Mouse (Mus musculus) CH12.LX (cell line): ENCODE results near the gene Sept9. TPM values are rescaled to one million over a fixed set of nuclear protein-coding genes. Genes with fewer than 3 reads are reported as not detected.

Experiments used
- DNase-seq: peaks from one replicate; pipeline ENCODE4 v3.0.0-alpha.2; 2013; ENCODE audit errors: extremely low read depth
- H3K27ac ChIP-seq: 2 replicates; pipeline ENCODE4 v1.5.1; 2012; ENCODE audit warnings: low read depth, mild to moderate bottlenecking, control low read depth, moderate library complexity; ENCODE audit not compliant: insufficient read depth
- H3K27me3 ChIP-seq: replicated peaks from 2 replicates; pipeline ENCODE3; 2012; ENCODE audit warnings: inconsistent platforms
- H3K36me3 ChIP-seq, 2 experiments: replicated peaks in 1 of 2; 2 replicates each; pipeline versions ENCODE3 to v1.6.1; 2012; ENCODE audit warnings: inconsistent platforms in 1 of 2, low read length in 1 of 2, mild to moderate bottlenecking in 1 of 2, mixed read lengths in 1 of 2, moderate library complexity in 1 of 2; ENCODE audit not compliant: control insufficient read depth in 1 of 2, insufficient read depth in 1 of 2
- H3K4me1 ChIP-seq, 2 experiments: 2 replicates each; pipeline ENCODE4 v1.6.1; 2012; ENCODE audit warnings: inconsistent platforms in 1 of 2, moderate library complexity in 1 of 2; ENCODE audit not compliant: insufficient read depth in 2 of 2, control insufficient read depth in 1 of 2
- H3K4me2 ChIP-seq: 2 replicates; pipeline ENCODE4 v1.6.1; 2012; ENCODE audit warnings: low read depth, mild to moderate bottlenecking, control low read depth; ENCODE audit not compliant: poor library complexity, insufficient read depth, severe bottlenecking
- H3K4me3 ChIP-seq, 3 experiments: fragments of 150-350 bp in 1 of 3; sonication (generic) in 1 of 3; replicated peaks in 1 of 3; 2 replicates each; pipeline versions ENCODE3 to v1.5.1; 2011 to 2012; ENCODE audit warnings: low read depth in 2 of 3, low read length in 2 of 3, mild to moderate bottlenecking in 2 of 3, moderate library complexity in 2 of 3, control low read depth in 1 of 3, improper control_type of control experiment in 1 of 3, inconsistent platforms in 1 of 3, mixed read lengths in 1 of 3; ENCODE audit not compliant: poor library complexity in 1 of 3
- H3K79me2 ChIP-seq: replicated peaks from 2 replicates; pipeline ENCODE4 v1.6.1; 2012; ENCODE audit warnings: mild to moderate bottlenecking, moderate library complexity; ENCODE audit not compliant: control insufficient read depth, poor library complexity, insufficient read depth, severe bottlenecking; ENCODE audit errors: extremely low read depth
- H3K9ac ChIP-seq: 2 replicates; pipeline ENCODE4 v1.6.1; 2012; ENCODE audit warnings: low read depth, mild to moderate bottlenecking, control low read depth, moderate library complexity; ENCODE audit not compliant: insufficient read depth
- H3K9me3 ChIP-seq: replicated peaks from 2 replicates; pipeline ENCODE3; 2012; ENCODE audit warnings: low read length, inconsistent platforms, mixed read lengths
- BHLHE40 ChIP-seq: IDR thresholded peaks from 2 replicates; pipeline ENCODE4 v1.6.1; 2011; ENCODE audit warnings: mild to moderate bottlenecking, low read depth, low read length, improper control_type of control experiment
- CHD1 ChIP-seq: IDR thresholded peaks from 2 replicates; pipeline ENCODE4 v1.6.1; 2012; ENCODE audit warnings: low read depth, low read length, improper control_type of control experiment, inconsistent platforms
- CHD2 ChIP-seq: IDR thresholded peaks from 2 replicates; pipeline ENCODE4 v1.6.1; 2011; ENCODE audit warnings: low read length, improper control_type of control experiment
- CTCF ChIP-seq, 2 experiments: IDR thresholded peaks in 1 of 2; conservative IDR thresholded peaks in 1 of 2; 2 replicates each; pipeline ENCODE4 v1.5.1; 2011 to 2012; ENCODE audit warnings: low read depth in 2 of 2, low read length in 2 of 2, improper control_type of control experiment in 1 of 2, inconsistent platforms in 1 of 2, mild to moderate bottlenecking in 1 of 2, moderate library complexity in 1 of 2
- E2F4 ChIP-seq: IDR thresholded peaks from 2 replicates; pipeline ENCODE4 v1.6.1; 2011; ENCODE audit warnings: low read depth, low read length, improper control_type of control experiment; ENCODE audit not compliant: insufficient replicate concordance
- EP300 ChIP-seq: IDR thresholded peaks from 2 replicates; pipeline ENCODE4 v1.6.1; 2011; ENCODE audit warnings: low read length, improper control_type of control experiment
- ETS1 ChIP-seq: conservative IDR thresholded peaks from 2 replicates; pipeline ENCODE4 v1.6.1; 2012; ENCODE audit warnings: low read depth, mild to moderate bottlenecking, inconsistent platforms, low read length, improper control_type of control experiment, moderate library complexity
- GABPA ChIP-seq: IDR thresholded peaks from 2 replicates; pipeline ENCODE4 v1.6.1; 2012; ENCODE audit warnings: low read depth, low read length, improper control_type of control experiment, inconsistent platforms; ENCODE audit not compliant: insufficient replicate concordance
- IRF4 ChIP-seq: IDR thresholded peaks from 2 replicates; pipeline ENCODE4 v1.6.1; 2014; ENCODE audit warnings: low read depth, mild to moderate bottlenecking, inconsistent platforms, low read length, improper control_type of control experiment
- JUN ChIP-seq: IDR thresholded peaks from 2 replicates; pipeline ENCODE4 v1.6.1; 2011; ENCODE audit warnings: low read depth, mild to moderate bottlenecking, low read length, improper control_type of control experiment, moderate library complexity; ENCODE audit not compliant: insufficient read depth
- KAT2A ChIP-seq: IDR thresholded peaks from 2 replicates; pipeline ENCODE4 v1.6.1; 2012; ENCODE audit warnings: low read length, improper control_type of control experiment, inconsistent platforms; ENCODE audit not compliant: insufficient replicate concordance
- MAFK ChIP-seq: IDR thresholded peaks from 2 replicates; pipeline ENCODE4 v1.6.1; 2011; ENCODE audit warnings: low read length, improper control_type of control experiment; ENCODE audit not compliant: insufficient replicate concordance
- MAX ChIP-seq: IDR thresholded peaks from 2 replicates; pipeline ENCODE4 v1.6.1; 2011; ENCODE audit warnings: low read length, improper control_type of control experiment
- MAZ ChIP-seq: IDR thresholded peaks from 2 replicates; pipeline ENCODE4 v1.6.1; 2012; ENCODE audit warnings: low read depth, mild to moderate bottlenecking, inconsistent platforms, low read length, improper control_type of control experiment, moderate library complexity
- MEF2A ChIP-seq: IDR thresholded peaks from 2 replicates; pipeline ENCODE4 v1.6.1; 2014; ENCODE audit warnings: low read depth, mild to moderate bottlenecking, inconsistent platforms, low read length, improper control_type of control experiment, borderline replicate concordance
- MXI1 ChIP-seq: IDR thresholded peaks from 2 replicates; pipeline ENCODE4 v1.6.1; 2011; ENCODE audit warnings: mild to moderate bottlenecking, low read depth, low read length, improper control_type of control experiment
- MYC ChIP-seq: IDR thresholded peaks from 2 replicates; pipeline ENCODE4 v1.6.1; 2011; ENCODE audit warnings: low read depth, mild to moderate bottlenecking, improper control_type of control experiment, low read length
- NELFE ChIP-seq: IDR thresholded peaks from 2 replicates; pipeline ENCODE4 v1.6.1; 2011; ENCODE audit warnings: low read depth, low read length, improper control_type of control experiment
- NRF1 ChIP-seq: IDR thresholded peaks from 2 replicates; pipeline ENCODE4 v1.6.1; 2014; ENCODE audit warnings: low read depth, mild to moderate bottlenecking, inconsistent platforms, low read length, improper control_type of control experiment, moderate library complexity
- PAX5 ChIP-seq: IDR thresholded peaks from 2 replicates; pipeline ENCODE4 v1.6.1; 2012; ENCODE audit warnings: low read length, inconsistent platforms, mixed read lengths
- POLR2A ChIP-seq: IDR thresholded peaks from 2 replicates; pipeline ENCODE4 v1.6.1; 2011; ENCODE audit warnings: low read depth, mild to moderate bottlenecking, improper control_type of control experiment, low read length
- POLR2AphosphoS2 ChIP-seq: IDR thresholded peaks from 2 replicates; pipeline ENCODE4 v1.6.1; 2011; ENCODE audit warnings: low read depth, low read length, improper control_type of control experiment
- RAD21 ChIP-seq: IDR thresholded peaks from 2 replicates; pipeline ENCODE4 v1.6.1; 2011; ENCODE audit warnings: low read depth, mild to moderate bottlenecking, low read length, improper control_type of control experiment, moderate library complexity
- RCOR1 ChIP-seq: conservative IDR thresholded peaks from 2 replicates; pipeline ENCODE4 v1.6.1; 2012; ENCODE audit warnings: low read depth, mild to moderate bottlenecking, inconsistent platforms, low read length, improper control_type of control experiment
- SIN3A ChIP-seq: IDR thresholded peaks from 2 replicates; pipeline ENCODE4 v1.6.1; 2012; ENCODE audit warnings: low read length, improper control_type of control experiment, inconsistent platforms
- SMC3 ChIP-seq: IDR thresholded peaks from 2 replicates; pipeline ENCODE4 v1.6.1; 2011; ENCODE audit warnings: low read depth, low read length, improper control_type of control experiment
- TBP ChIP-seq: conservative IDR thresholded peaks from 2 replicates; pipeline ENCODE4 v1.6.1; 2011; ENCODE audit warnings: low read depth, low read length, improper control_type of control experiment
- TCF12 ChIP-seq: IDR thresholded peaks from 2 replicates; pipeline ENCODE4 v1.6.1; 2014; ENCODE audit warnings: low read depth, mild to moderate bottlenecking, inconsistent platforms, low read length, improper control_type of control experiment
- USF1 ChIP-seq: IDR thresholded peaks from 2 replicates; pipeline ENCODE4 v1.6.1; 2014; ENCODE audit warnings: low read depth, mild to moderate bottlenecking, inconsistent platforms, low read length, improper control_type of control experiment
- ZC3H11A ChIP-seq: IDR thresholded peaks from 2 replicates; pipeline ENCODE4 v1.6.1; 2012; ENCODE audit warnings: low read depth, mild to moderate bottlenecking, inconsistent platforms, low read length, improper control_type of control experiment
- ZKSCAN1 ChIP-seq: IDR thresholded peaks from 2 replicates; pipeline ENCODE4 v1.6.1; 2012; ENCODE audit warnings: low read depth, inconsistent platforms, low read length, improper control_type of control experiment, borderline replicate concordance
- ZMIZ1 ChIP-seq: IDR thresholded peaks from 2 replicates; pipeline ENCODE4 v1.6.1; 2012; ENCODE audit warnings: low read depth, mild to moderate bottlenecking, inconsistent platforms, low read length, improper control_type of control experiment
- ZNF384 ChIP-seq: IDR thresholded peaks from 2 replicates; pipeline ENCODE4 v1.6.1; 2012; ENCODE audit warnings: low read depth, low read length, improper control_type of control experiment, inconsistent platforms
- dilution Hi-C: fragments of 300-500 bp; cut with MboI; formaldehyde crosslinking; loops from 2 replicates; pipeline ENCODE4 v1.14.3; 2020; ENCODE audit warnings: low sequenced_read_pairs; ENCODE audit not compliant: extremely low pct_unique_long_range_greater_than_20kb, extremely low pct_ligation_motif_present
- in situ Hi-C: fragments of 300-500 bp; cut with MboI; formaldehyde crosslinking; loops from 3 replicates; pipeline ENCODE4 v1.14.3; 2019; ENCODE audit warnings: low sequenced_read_pairs, low pct_ligation_motif_present, low pct_unique_long_range_greater_than_20kb, mixed read lengths
- polyA plus RNA-seq: library from polyadenylated mRNA; unstranded; fragments of >175 nt; gene quantifications from 2 replicates; pipeline ENCODE4 v1.2.1, GENCODE M21; 2012; ENCODE audit warnings: low read depth; ENCODE audit not compliant: insufficient read length
- total RNA-seq, 2 experiments: library from RNA; depleted of rRNA; stranded (reverse); fragments of 300-350 nt in 1 of 2; fragments of >200 nt in 1 of 2; gene quantifications; 2 replicates each; pipeline ENCODE4 v1.2.3; 2012 to 2014

Gene Sept9
- total and polyA plus RNA-seq, 3 experiments: 47.6 to 128 (median 110) TPM

DNA sequence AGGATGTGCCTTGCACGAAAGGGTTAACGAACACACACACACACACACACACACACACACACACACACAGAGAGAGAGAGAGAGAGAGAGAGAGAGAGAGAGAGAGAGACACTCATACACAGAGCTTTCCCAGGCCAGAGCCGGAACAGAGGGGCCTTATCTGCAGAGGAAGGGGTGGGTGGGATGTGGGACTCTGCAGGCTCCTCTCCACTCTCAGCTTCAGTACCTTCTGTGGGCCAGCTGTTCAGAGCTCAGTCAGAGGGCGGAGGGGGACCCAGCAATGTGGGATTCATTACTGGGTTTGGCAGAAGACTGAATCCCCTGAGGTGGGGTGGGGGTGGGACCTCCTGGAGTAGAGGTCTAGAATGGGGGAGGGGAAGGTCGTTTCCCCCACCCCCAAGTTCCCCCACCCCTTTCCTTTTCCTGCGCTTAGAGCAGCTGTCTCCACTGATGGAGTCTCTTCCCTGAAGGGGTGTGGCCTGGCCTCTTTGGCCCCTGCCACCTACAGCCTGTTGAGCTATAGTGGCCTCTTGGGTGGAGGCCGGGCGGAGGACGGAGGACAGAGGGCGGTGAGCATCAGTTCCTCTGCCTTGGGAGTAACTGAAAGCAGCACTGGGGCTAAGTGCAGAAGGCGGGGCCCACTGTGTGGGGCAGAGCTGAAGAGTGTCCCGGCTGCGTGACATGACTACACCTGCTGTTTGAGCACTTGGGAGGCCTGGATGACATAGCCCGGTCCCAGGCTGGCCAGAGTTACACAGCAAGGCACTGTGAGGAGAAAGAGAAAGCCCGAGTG, 120.3 kb downstream of the Sept9 start (continued):
- TF ChIP-seq POLR2AphosphoS2 (peak; percentile 58; the same call in 1 of the 2 replicates), KAT2A (0 out of 2 replicates have a peak, but pooled peaks have one; percentile 12), ZNF384 (no peak), MEF2A (peak; percentile 71; the same call in 1 of the 2 replicates), ZMIZ1 (peak; percentile 22; the same call in 1 of the 2 replicates), ZC3H11A (no peak), GABPA (no peak), ZKSCAN1 (no peak), RAD21 (no peak), MAFK (no peak), NELFE (no peak)

DNA sequence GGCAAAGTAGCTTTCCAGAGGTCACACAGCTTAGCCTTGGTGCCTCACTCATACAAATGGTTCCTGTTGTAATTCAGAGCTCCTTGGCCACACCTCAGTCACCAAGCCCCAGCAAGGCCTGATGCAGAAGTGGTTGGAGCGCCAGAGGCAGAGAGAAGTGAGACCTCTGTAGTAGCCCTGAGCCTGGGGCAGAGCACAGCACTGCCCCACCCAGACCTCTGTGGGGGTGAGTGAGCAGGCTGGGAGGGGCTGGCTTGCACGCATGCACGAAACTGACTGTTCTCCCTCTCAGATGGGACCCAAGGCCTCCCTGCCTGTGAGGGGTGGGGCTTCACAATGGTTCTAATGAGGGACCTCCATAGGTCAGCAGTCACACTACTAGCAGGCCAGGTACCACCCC, 121.0 kb downstream of the Sept9 start:
- in situ Hi-C loops (no loop called here), dilution Hi-C loops (no loop called here)
- Histone ChIP-seq H3K4me1 (peaks cover 73 to 92% of the 10 kb centered on the region in 2 experiments), H3K9me3 (no peaks in the 10 kb centered on the region), H3K4me3 (peak overlapping the region in 2 of 3 experiments; percentile 13 to 14), H3K27ac (peak overlapping the region; percentile 97), H3K79me2 (peaks cover 29% of the 10 kb centered on the region), H3K36me3 (peaks cover 0 to 11% of the 10 kb centered on the region in 2 experiments), H3K4me2 (peak overlapping the region; percentile 72), H3K9ac (peak overlapping the region; percentile 45), H3K27me3 (no peaks in the 10 kb centered on the region)
- peak; percentile 90 for DNase-seq
- TF ChIP-seq RAD21: no peak; the same call in 1 of the 2 replicates
- TF ChIP-seq CTCF (conservative IDR thresholded peaks at IDR 0.05 in 1 of 2, IDR thresholded peaks at IDR 0.05 in 1 of 2; ENCODE audit: low read depth in 2 of 2, low read length in 2 of 2): no peak
- TF ChIP-seq ZMIZ1: no peak
- no peak; the same call in none of the 2 replicates for TF ChIP-seq MXI1
- peak; percentile 67 for TF ChIP-seq MYC
- 0 out of 2 replicates have a peak, but pooled peaks have one; percentile 10 for TF ChIP-seq ETS1
- TF ChIP-seq SIN3A: peak; percentile 19; the same call in 1 of the 2 replicates
- TF ChIP-seq MAFK: no peak
- TF ChIP-seq IRF4: no peak; the same call in 1 of the 2 replicates
- no peak for TF ChIP-seq KAT2A
- TF ChIP-seq EP300: peak; percentile 30; the same call in 1 of the 2 replicates
- TF ChIP-seq RCOR1: no peak
- TF ChIP-seq E2F4: no peak
- TF ChIP-seq NRF1: peak; percentile 71
- no peak for TF ChIP-seq MAX
- TF ChIP-seq ZKSCAN1: no peak
- no peak for TF ChIP-seq PAX5
- TF ChIP-seq JUN: no peak
- peak; percentile 57; the same call in 1 of the 2 replicates for TF ChIP-seq TBP
- peak; percentile 98 for TF ChIP-seq MAZ
- no peak for TF ChIP-seq ZC3H11A
- TF ChIP-seq BHLHE40: peak; percentile 72
- no peak for TF ChIP-seq CHD2
- TF ChIP-seq POLR2A: peak; percentile 68; the same call in 1 of the 2 replicates
- no peak for TF ChIP-seq ZNF384
- no peak for TF ChIP-seq USF1
- peak; percentile 38 for TF ChIP-seq SMC3
- TF ChIP-seq CHD1: 0 out of 2 replicates have a peak, but pooled peaks have one; percentile 8
- no peak; the same call in 1 of the 2 replicates for TF ChIP-seq MEF2A
- no peak; the same call in 1 of the 2 replicates for TF ChIP-seq NELFE
- peak; percentile 47; the same call in 1 of the 2 replicates for TF ChIP-seq TCF12
- TF ChIP-seq GABPA: no peak
